Mouse (Mus musculus): ENCODE data around the gene D930007J09Rik. TPM values are rescaled to one million over a fixed set of nuclear protein-coding genes. Genes with fewer than 3 reads are reported as not detected.
A peak's percentile ranks its signal among the peaks of the same experiment; 100 is the strongest.

Gene D930007J09Rik
- total and polyA plus RNA-seq, 3 experiments: 14.6 TPM; not detected in 2

GRCm38 (mm10) chr13:32769960-32770359 lies 32.7 kb downstream of the D930007J09Rik start:
- Histone ChIP-seq H3K36me3 (replicated peaks in 1 of 2; ENCODE audit: control insufficient read depth in 1 of 2, insufficient read depth in 1 of 2, low read length in 1 of 2) (no peaks in the 10 kb centered on the region), H3K9ac (ENCODE audit: insufficient read depth, low read depth) (no peak overlapping the region), H3K9me3 (replicated peaks; ENCODE audit: low read length) (no peaks in the 10 kb centered on the region), H3K79me2 (replicated peaks; ENCODE audit: control insufficient read depth, extremely low read depth, insufficient read depth, poor library complexity, severe bottlenecking) (no peaks in the 10 kb centered on the region), H3K4me2 (ENCODE audit: insufficient read depth, low read depth, poor library complexity, severe bottlenecking) (no peak overlapping the region), H3K4me1 (ENCODE audit: control insufficient read depth in 1 of 2, insufficient read depth in 2 of 2) (peaks cover 0 to 7% of the 10 kb centered on the region in 2 experiments; a peak in 2 of 4 replicates), H3K27ac (ENCODE audit: insufficient read depth, low read depth) (no peak overlapping the region), H3K27me3 (replicated peaks) (no peaks in the 10 kb centered on the region), H3K4me3 (replicated peaks in 1 of 3; ENCODE audit: low read depth in 2 of 3, low read length in 2 of 3, poor library complexity in 1 of 3) (no peak overlapping the region)
- no peak for DNase-seq (ENCODE audit: extremely low read depth)
- TF ChIP-seq CTCF (conservative IDR thresholded peaks at IDR 0.05 in 1 of 2, IDR thresholded peaks at IDR 0.05 in 1 of 2; ENCODE audit: low read depth in 2 of 2, low read length in 2 of 2): no peak
- TF ChIP-seq ZC3H11A (IDR thresholded peaks at IDR 0.05; ENCODE audit: low read depth, low read length): no peak
- no peak for TF ChIP-seq ZKSCAN1 (IDR thresholded peaks at IDR 0.05; ENCODE audit: borderline replicate concordance, low read depth, low read length)
- no peak for TF ChIP-seq ZNF384 (IDR thresholded peaks at IDR 0.05; ENCODE audit: low read depth, low read length)
- TF ChIP-seq BHLHE40 (IDR thresholded peaks at IDR 0.05; ENCODE audit: low read depth, low read length): no peak
- TF ChIP-seq TCF12 (IDR thresholded peaks at IDR 0.05; ENCODE audit: low read depth, low read length): no peak
- no peak for TF ChIP-seq MAZ (IDR thresholded peaks at IDR 0.05; ENCODE audit: low read depth, low read length)
- TF ChIP-seq RAD21 (IDR thresholded peaks at IDR 0.05; ENCODE audit: low read depth, low read length): no peak
- no peak for TF ChIP-seq NELFE (IDR thresholded peaks at IDR 0.05; ENCODE audit: low read depth, low read length)
- in situ Hi-C loops (cut with MboI; ENCODE audit: low pct_ligation_motif_present, low pct_unique_long_range_greater_than_20kb, low sequenced_read_pairs): no loop called here
- dilution Hi-C loops (cut with MboI; ENCODE audit: extremely low pct_ligation_motif_present, extremely low pct_unique_long_range_greater_than_20kb, low sequenced_read_pairs): no loop called here

- peak; percentile 66 for DNase-seq (ENCODE audit: extremely low read depth)
- dilution Hi-C loops (cut with MboI; ENCODE audit: extremely low pct_ligation_motif_present, extremely low pct_unique_long_range_greater_than_20kb, low sequenced_read_pairs): no loop called here
- peaks cover 0 to 13% of the 10 kb centered on the region in 2 experiments; a peak in 2 of 4 replicates for H3K4me1 ChIP-seq (ENCODE audit: control insufficient read depth in 1 of 2, insufficient read depth in 2 of 2)
- H3K4me3 ChIP-seq (replicated peaks in 1 of 3; ENCODE audit: low read depth in 2 of 3, low read length in 2 of 3, poor library complexity in 1 of 3): no peak overlapping the region
- no peak overlapping the region for H3K27ac ChIP-seq (ENCODE audit: insufficient read depth, low read depth)
- H3K79me2 ChIP-seq (replicated peaks; ENCODE audit: control insufficient read depth, extremely low read depth, insufficient read depth, poor library complexity, severe bottlenecking): no peaks in the 10 kb centered on the region
- no peaks in the 10 kb centered on the region for H3K27me3 ChIP-seq (replicated peaks)
- in situ Hi-C loops (cut with MboI; ENCODE audit: low pct_ligation_motif_present, low pct_unique_long_range_greater_than_20kb, low sequenced_read_pairs): no loop called here
- no peaks in the 10 kb centered on the region for H3K36me3 ChIP-seq (replicated peaks in 1 of 2; ENCODE audit: control insufficient read depth in 1 of 2, insufficient read depth in 1 of 2, low read length in 1 of 2)
- TF ChIP-seq SMC3 (IDR thresholded peaks at IDR 0.05; ENCODE audit: low read depth, low read length) (peak; percentile 59), ZNF384 (IDR thresholded peaks at IDR 0.05; ENCODE audit: low read depth, low read length) (peak; percentile 40; the same call in 1 of the 2 replicates), MAX (IDR thresholded peaks at IDR 0.05; ENCODE audit: low read length) (no peak), BHLHE40 (IDR thresholded peaks at IDR 0.05; ENCODE audit: low read depth, low read length) (no peak), RAD21 (IDR thresholded peaks at IDR 0.05; ENCODE audit: low read depth, low read length) (peak; percentile 90), CTCF (conservative IDR thresholded peaks at IDR 0.05 in 1 of 2, IDR thresholded peaks at IDR 0.05 in 1 of 2; ENCODE audit: low read depth in 2 of 2, low read length in 2 of 2) (peak; percentile 36 to 91; a peak in 3 of 4 replicates)
- no peaks in the 10 kb centered on the region for H3K9me3 ChIP-seq (replicated peaks; ENCODE audit: low read length)
- H3K4me2 ChIP-seq (ENCODE audit: insufficient read depth, low read depth, poor library complexity, severe bottlenecking): no peak overlapping the region
- no peak overlapping the region for H3K9ac ChIP-seq (ENCODE audit: insufficient read depth, low read depth)
Measured at GRCm38 (mm10) chr13:32768104-32768503, 34.5 kb downstream of the D930007J09Rik start.

GRCm38 (mm10) chr13:32764448-32764847 lies 38.2 kb downstream of the D930007J09Rik start:
- in situ Hi-C loops (cut with MboI; ENCODE audit: low pct_ligation_motif_present, low pct_unique_long_range_greater_than_20kb, low sequenced_read_pairs): no loop called here
- TF ChIP-seq CHD2 (IDR thresholded peaks at IDR 0.05; ENCODE audit: low read length) (no peak), NRF1 (IDR thresholded peaks at IDR 0.05; ENCODE audit: low read depth, low read length) (no peak), IRF4 (IDR thresholded peaks at IDR 0.05; ENCODE audit: low read depth, low read length) (no peak), UBTF (IDR thresholded peaks at IDR 0.05; ENCODE audit: low read depth, low read length) (no peak), TBP (conservative IDR thresholded peaks at IDR 0.05; ENCODE audit: low read depth, low read length) (no peak), TCF12 (IDR thresholded peaks at IDR 0.05; ENCODE audit: low read depth, low read length) (no peak), ZMIZ1 (IDR thresholded peaks at IDR 0.05; ENCODE audit: low read depth, low read length) (no peak), MAX (IDR thresholded peaks at IDR 0.05; ENCODE audit: low read length) (no peak), E2F4 (IDR thresholded peaks at IDR 0.05; ENCODE audit: insufficient replicate concordance, low read depth, low read length) (no peak), MYC (IDR thresholded peaks at IDR 0.05; ENCODE audit: low read depth, low read length) (no peak), ZC3H11A (IDR thresholded peaks at IDR 0.05; ENCODE audit: low read depth, low read length) (no peak)

More at GRCm38 (mm10) chr13:32764448-32764847, 38.2 kb downstream of the D930007J09Rik start:
- no peaks in the 10 kb centered on the region for H3K9me3 ChIP-seq (replicated peaks; ENCODE audit: low read length)
- dilution Hi-C loops (cut with MboI; ENCODE audit: extremely low pct_ligation_motif_present, extremely low pct_unique_long_range_greater_than_20kb, low sequenced_read_pairs): no loop called here
- peak; percentile 28 for DNase-seq (ENCODE audit: extremely low read depth)
- peaks cover 0 to 13% of the 10 kb centered on the region in 2 experiments; a peak in 2 of 4 replicates for H3K4me1 ChIP-seq (ENCODE audit: control insufficient read depth in 1 of 2, insufficient read depth in 2 of 2)
- H3K27ac ChIP-seq (ENCODE audit: insufficient read depth, low read depth): no peak overlapping the region
- H3K9ac ChIP-seq (ENCODE audit: insufficient read depth, low read depth): no peak overlapping the region
- H3K4me3 ChIP-seq (replicated peaks in 1 of 3; ENCODE audit: low read depth in 2 of 3, low read length in 2 of 3, poor library complexity in 1 of 3): no peak overlapping the region
- no peaks in the 10 kb centered on the region for H3K79me2 ChIP-seq (replicated peaks; ENCODE audit: control insufficient read depth, extremely low read depth, insufficient read depth, poor library complexity, severe bottlenecking)
- H3K4me2 ChIP-seq (ENCODE audit: insufficient read depth, low read depth, poor library complexity, severe bottlenecking): no peak overlapping the region
- H3K36me3 ChIP-seq (replicated peaks in 1 of 2; ENCODE audit: control insufficient read depth in 1 of 2, insufficient read depth in 1 of 2, low read length in 1 of 2): no peaks in the 10 kb centered on the region
- H3K27me3 ChIP-seq (replicated peaks): no peaks in the 10 kb centered on the region

Measured in CH12.LX (cell line).